Mouse (Mus musculus) heart, embryonic 16.5 days (tissue): ENCODE measurements around the gene Sec11a. TPM values are rescaled to one million over a fixed set of nuclear protein-coding genes. Genes with fewer than 3 reads are reported as not detected.
A peak's percentile ranks its signal among the peaks of the same experiment; 100 is the strongest.

Experiments used
- ATAC-seq: fragments of 200-750 bp; cut with Nextera tagmentation; replicated peaks from 2 replicates; pipeline ENCODE4 v1.8.0; 2017; ENCODE audit warnings: moderate number of reproducible peaks; ENCODE audit not compliant: insufficient read depth, low FRiP score; ENCODE audit errors: extremely low read depth
- H3K27ac ChIP-seq: fragments of 300-500 bp; sonication (generic); 2 replicates; pipeline ENCODE4 v1.5.1; 2014; ENCODE audit warnings: mild to moderate bottlenecking, low read length, control low read depth, moderate library complexity
- H3K27me3 ChIP-seq: fragments of 300-500 bp; sonication (generic); 2 replicates; pipeline ENCODE4 v1.6.1; 2014; ENCODE audit warnings: low read length, mixed read lengths; ENCODE audit not compliant: control insufficient read depth, insufficient read depth
- H3K36me3 ChIP-seq: fragments of 300-500 bp; sonication (generic); 2 replicates; pipeline ENCODE4 v1.6.1; 2014; ENCODE audit not compliant: control insufficient read depth, insufficient read depth
- H3K4me1 ChIP-seq: fragments of 300-500 bp; sonication (generic); 2 replicates; pipeline ENCODE4 v1.6.1; 2014; ENCODE audit warnings: low read length, mixed read lengths; ENCODE audit not compliant: control insufficient read depth, insufficient read depth
- H3K4me2 ChIP-seq: fragments of 300-500 bp; sonication (generic); 2 replicates; pipeline ENCODE4 v1.6.1; 2014; ENCODE audit warnings: low read depth, mild to moderate bottlenecking, control low read depth, low read length
- H3K4me3 ChIP-seq: fragments of 300-500 bp; sonication (generic); 2 replicates; pipeline ENCODE4 v1.5.1; 2014; ENCODE audit warnings: mild to moderate bottlenecking, control low read depth, low read length
- H3K9ac ChIP-seq: fragments of 300-500 bp; sonication (generic); 2 replicates; pipeline ENCODE4 v1.6.1; 2014; ENCODE audit warnings: low read length, control low read depth
- H3K9me3 ChIP-seq: fragments of 300-500 bp; sonication (generic); replicated peaks from 2 replicates; pipeline ENCODE4 v1.6.1; 2016; ENCODE audit warnings: low read length; ENCODE audit not compliant: control insufficient read depth
- WGBS: fragments of 180-500 bp; shearing (Covaris S2); extraction: QIAGEN DNeasy Blood & Tissue Kit; methylation state at CpG from one replicate; pipeline ENCODE4 v1.1.7; 2014; 5-methylcytosine and 5-hydroxymethylcytosine counted together
- polyA plus RNA-seq: library from polyadenylated mRNA; unstranded; fragments of >200 nt; fragmentation: Nextera tagmentation; extraction: Ambion mirVana; gene quantifications from 2 replicates; pipeline ENCODE4 v1.2.1, GENCODE M21; 2015

Gene Sec11a
- polyA plus RNA-seq, 1 experiment from 2014 or later = 142 TPM

DNA sequence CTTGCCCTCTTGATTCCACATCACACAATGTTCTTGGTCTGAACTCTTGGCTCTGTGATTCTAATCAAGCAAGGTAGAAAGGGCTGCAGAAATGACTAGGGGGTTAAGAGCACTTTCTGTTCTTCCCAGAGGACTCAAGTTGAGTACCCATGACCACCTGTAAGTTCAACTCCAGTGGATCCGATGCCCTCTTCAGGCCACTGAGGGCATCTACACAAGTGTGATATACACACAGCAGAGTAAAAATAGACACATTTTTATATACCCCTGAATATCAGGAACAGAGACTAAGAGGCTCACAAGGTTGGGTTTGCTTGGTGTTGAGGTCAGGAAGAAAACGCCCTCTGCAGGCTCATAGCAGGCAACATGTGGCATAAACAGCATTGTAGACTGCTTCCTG lies 73.9 kb downstream of the Sec11a start:
- no peak overlapping the region for H3K4me3 ChIP-seq
- no peak overlapping the region for H3K9ac ChIP-seq
- no peak for ATAC-seq
- no peaks in the 10 kb centered on the region for H3K27me3 ChIP-seq
- H3K4me2 ChIP-seq = no peak overlapping the region
- WGBS = 94% methylated on average over 2 of the region's 2 CpGs
- peaks cover 38% of the 10 kb centered on the region for H3K36me3 ChIP-seq
- no peak overlapping the region for H3K27ac ChIP-seq
- H3K9me3 ChIP-seq = no peaks in the 10 kb centered on the region
- no peaks in the 10 kb centered on the region for H3K4me1 ChIP-seq

DNA sequence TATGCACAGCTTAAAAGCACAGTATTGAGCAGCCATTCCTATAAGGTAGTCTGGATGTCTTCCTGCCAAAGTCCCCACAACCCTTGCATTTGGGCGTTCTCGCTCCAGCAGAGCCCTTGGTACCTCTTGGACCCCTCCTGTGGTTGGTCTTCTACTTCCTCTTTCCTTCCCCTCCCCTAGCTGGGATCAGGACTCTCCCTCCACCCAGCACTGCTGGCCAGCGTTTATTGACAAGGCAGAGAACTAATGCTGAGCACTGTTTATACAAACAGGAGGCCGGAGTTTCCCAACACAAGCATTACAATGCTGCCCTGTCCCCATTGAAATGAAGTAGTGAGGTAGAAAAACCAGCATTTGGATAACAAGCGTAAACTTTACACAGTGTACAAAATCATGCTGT lies 74.5 kb downstream of the Sec11a start:
- no peak overlapping the region for H3K27ac ChIP-seq

DNA sequence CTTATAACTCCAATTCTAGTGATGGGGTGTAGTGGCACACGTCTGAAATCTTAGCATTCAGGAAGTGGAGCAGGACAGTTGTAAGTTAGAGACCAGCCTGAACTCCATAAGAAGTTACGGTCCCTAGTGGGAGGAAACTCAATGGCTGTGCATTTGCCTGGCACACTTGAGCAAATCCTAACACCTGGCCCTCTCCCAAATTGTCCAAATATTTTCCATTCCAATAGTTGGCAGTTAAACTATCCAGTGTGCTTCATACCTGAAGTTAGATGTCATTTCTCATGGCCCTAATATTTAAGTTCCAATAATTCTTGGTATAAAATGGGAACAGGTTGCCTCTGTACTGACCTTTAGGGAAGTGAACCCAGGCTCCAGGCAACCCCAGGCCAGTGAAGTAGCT lies 78.9 kb downstream of the Sec11a start:
- WGBS = 69% methylated on average over 2 of the region's 2 CpGs
- no peaks in the 10 kb centered on the region for H3K9me3 ChIP-seq
- H3K4me3 ChIP-seq = no peak overlapping the region
- peaks cover 37% of the 10 kb centered on the region for H3K36me3 ChIP-seq
- peaks cover 20% of the 10 kb centered on the region for H3K4me1 ChIP-seq
- H3K9ac ChIP-seq = no peak overlapping the region
- no peak overlapping the region for H3K4me2 ChIP-seq
- H3K27ac ChIP-seq = no peak overlapping the region
- ATAC-seq = no peak
- no peaks in the 10 kb centered on the region for H3K27me3 ChIP-seq

More for the DNA sequence above, 74.5 kb downstream of the Sec11a start:
- Histone ChIP-seq H3K27me3 (no peaks in the 10 kb centered on the region), H3K9me3 (no peaks in the 10 kb centered on the region), H3K4me3 (no peak overlapping the region), H3K9ac (no peak overlapping the region), H3K36me3 (peaks cover 43% of the 10 kb centered on the region), H3K4me1 (no peaks in the 10 kb centered on the region), H3K4me2 (no peak overlapping the region)
- no peak for ATAC-seq
- WGBS = 90% methylated on average over 5 of the region's 5 CpGs

DNA sequence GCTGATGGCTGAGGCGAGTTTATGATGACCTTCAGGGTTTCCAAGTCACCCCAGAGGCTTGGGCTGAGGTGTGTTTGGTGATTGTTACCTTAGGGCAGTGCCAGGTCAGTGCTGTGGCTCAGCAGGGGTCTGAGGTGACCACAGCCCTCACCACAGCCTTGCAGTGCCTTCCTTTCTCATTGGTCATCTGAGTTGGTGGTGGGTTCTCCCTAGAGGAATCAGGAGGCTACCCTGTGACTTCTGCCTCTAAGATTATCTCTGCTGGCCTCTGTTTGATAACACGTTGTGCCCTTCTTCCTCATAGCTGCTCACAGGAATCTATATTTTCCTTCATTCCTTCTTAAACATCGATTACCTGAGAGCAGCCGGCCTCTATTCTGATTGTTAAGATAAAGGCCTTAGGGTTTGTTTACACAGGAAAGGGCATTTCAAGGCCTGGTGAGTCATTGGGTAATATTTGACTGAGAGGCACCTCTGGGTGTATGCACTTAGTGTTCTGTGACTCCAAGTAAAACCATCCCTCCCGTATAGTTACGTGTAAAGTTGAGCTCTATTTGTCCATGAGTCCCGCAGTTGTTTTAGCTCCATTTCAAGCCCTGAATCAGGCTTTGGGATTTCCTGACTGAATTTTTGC lies 80.9 kb downstream of the Sec11a start:
- ATAC-seq = no peak

GRCm38 (mm10) chr7:80865521-80865920 lies 82.1 kb downstream of the Sec11a start:
- peaks cover 28% of the 10 kb centered on the region for H3K36me3 ChIP-seq
- peaks cover 39% of the 10 kb centered on the region for H3K4me1 ChIP-seq
- H3K4me3 ChIP-seq = no peak overlapping the region

More for the DNA sequence above, 80.9 kb downstream of the Sec11a start:
- Histone ChIP-seq H3K4me3 (no peak overlapping the region), H3K27ac (no peak overlapping the region), H3K4me1 (peaks cover 37% of the 10 kb centered on the region), H3K4me2 (no peak overlapping the region), H3K27me3 (no peaks in the 10 kb centered on the region), H3K9ac (no peak overlapping the region), H3K36me3 (peaks cover 32% of the 10 kb centered on the region), H3K9me3 (no peaks in the 10 kb centered on the region)
- 62% methylated on average over 7 of the region's 7 CpGs for WGBS

GRCm38 (mm10) chr7:80864831-80865230 lies 82.7 kb downstream of the Sec11a start:
- Histone ChIP-seq H3K4me2 (peak overlapping the region; percentile 29), H3K4me1 (peaks cover 43% of the 10 kb centered on the region), H3K36me3 (peaks cover 28% of the 10 kb centered on the region), H3K27ac (peak overlapping the region; percentile 86), H3K9me3 (no peaks in the 10 kb centered on the region), H3K27me3 (no peaks in the 10 kb centered on the region), H3K9ac (no peak overlapping the region), H3K4me3 (peak overlapping the region; percentile 0; the same call in 1 of the 2 replicates)
- WGBS = 53% methylated on average over 8 of the region's 8 CpGs
- peak; percentile 34; the same call in 1 of the 2 replicates for ATAC-seq

More at GRCm38 (mm10) chr7:80865521-80865920, 82.1 kb downstream of the Sec11a start:
- no peak for ATAC-seq
- 77% methylated on average over 7 of the region's 7 CpGs for WGBS
- Histone ChIP-seq H3K4me2 (peak overlapping the region; percentile 29), H3K27me3 (no peaks in the 10 kb centered on the region), H3K9ac (0 out of 2 replicates have a peak overlapping the region, but pooled peaks have one; percentile 2), H3K9me3 (no peaks in the 10 kb centered on the region), H3K27ac (peak overlapping the region; percentile 86)

DNA sequence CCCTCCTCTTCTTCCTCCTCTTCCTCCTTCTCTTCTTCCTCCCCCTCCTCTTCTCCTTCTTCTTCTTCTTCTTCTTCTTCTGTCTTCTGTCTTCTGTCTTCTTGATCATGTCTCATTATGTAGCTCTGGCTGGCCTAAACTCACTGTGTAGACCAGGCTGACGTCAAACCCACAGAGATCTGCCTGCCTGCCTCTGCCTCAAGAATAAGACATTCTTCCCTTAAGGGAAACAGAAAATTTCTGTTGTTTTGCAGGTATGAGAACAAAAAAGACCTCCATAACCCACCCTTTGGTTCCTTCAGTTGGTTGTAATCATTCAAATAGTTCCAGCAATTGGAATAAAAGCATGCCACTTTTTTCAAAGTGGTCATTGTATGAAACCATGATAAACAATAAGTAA lies 83.4 kb downstream of the Sec11a start:
- Histone ChIP-seq H3K27me3 (no peaks in the 10 kb centered on the region), H3K4me2 (no peak overlapping the region), H3K4me1 (peaks cover 44% of the 10 kb centered on the region), H3K36me3 (peaks cover 27% of the 10 kb centered on the region), H3K4me3 (no peak overlapping the region), H3K9ac (no peak overlapping the region), H3K27ac (peak overlapping the region; percentile 86), H3K9me3 (no peaks in the 10 kb centered on the region)
- 44% methylated on average over 1 of the region's 1 CpGs for WGBS
- ATAC-seq = no peak

- Histone ChIP-seq H3K9ac (peak overlapping the region; percentile 26; the same call in 1 of the 2 replicates), H3K27me3 (no peaks in the 10 kb centered on the region), H3K4me1 (peaks cover 44% of the 10 kb centered on the region), H3K4me2 (peak overlapping the region; percentile 27; the same call in 1 of the 2 replicates), H3K36me3 (peaks cover 24% of the 10 kb centered on the region), H3K9me3 (no peaks in the 10 kb centered on the region), H3K4me3 (no peak overlapping the region), H3K27ac (peak overlapping the region; percentile 86)
- no peak for ATAC-seq
- 73% methylated on average over 5 of the region's 5 CpGs for WGBS
Observed at GRCm38 (mm10) chr7:80863520-80863919, 84.1 kb downstream of the Sec11a start.

GRCm38 (mm10) chr7:80862475-80862874 lies 85.1 kb downstream of the Sec11a start:
- Histone ChIP-seq H3K4me1 (peaks cover 44% of the 10 kb centered on the region), H3K27ac (no peak overlapping the region), H3K36me3 (peaks cover 14% of the 10 kb centered on the region), H3K27me3 (no peaks in the 10 kb centered on the region), H3K9ac (no peak overlapping the region), H3K4me2 (no peak overlapping the region; the same call in 1 of the 2 replicates), H3K4me3 (no peak overlapping the region), H3K9me3 (no peaks in the 10 kb centered on the region)
- WGBS = 93% methylated on average over 2 of the region's 2 CpGs
- ATAC-seq = no peak
